Mouse (Mus musculus): ENCODE results near the gene Atp5c1. TPM values are rescaled to one million over a fixed set of nuclear protein-coding genes. Genes with fewer than 3 reads are reported as not detected.
A peak's percentile ranks its signal among the peaks of the same experiment; 100 is the strongest.

Atp5c1 gene
- polyA plus RNA-seq, 1 experiment from 2014 or later: 642 TPM

DNA sequence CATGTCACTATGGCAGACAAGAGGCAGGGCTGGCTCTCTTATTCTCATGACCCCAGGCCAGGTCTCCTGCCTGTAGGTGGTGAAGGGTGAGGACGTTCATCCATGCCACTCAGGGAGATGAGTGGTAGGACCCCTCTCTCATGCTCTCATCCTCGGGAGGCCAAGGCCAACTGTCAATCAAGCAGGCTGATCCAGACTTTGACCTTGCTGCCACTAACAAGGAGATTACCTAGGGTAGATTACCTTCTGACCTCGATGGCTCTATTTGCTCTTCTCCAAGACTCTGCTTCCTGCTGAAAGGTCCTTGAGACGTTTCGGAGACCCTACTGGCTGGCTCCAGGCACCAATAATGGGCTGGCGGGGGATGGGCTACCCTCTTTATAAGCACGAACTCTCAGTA is 5.8 kb downstream of the Atp5c1 start:
- Histone ChIP-seq H3K4me3 (replicated peaks; ENCODE audit: low read length) (no peak overlapping the region), H3K27ac (ENCODE audit: low read length) (no peak overlapping the region), H3K4me2 (ENCODE audit: low read depth, low read length) (no peak overlapping the region), H3K4me1 (ENCODE audit: control insufficient read depth, insufficient read depth, low read length) (peaks cover 30% of the 10 kb centered on the region), H3K27me3 (ENCODE audit: control insufficient read depth, insufficient read depth, low read length) (no peaks in the 10 kb centered on the region), H3K36me3 (ENCODE audit: control insufficient read depth, insufficient read depth, low read length) (0 out of 2 replicates have a peak, but pooled peaks cover 3% of the 10 kb centered on the region), H3K9me3 (replicated peaks; ENCODE audit: control insufficient read depth, low read length) (no peaks in the 10 kb centered on the region), H3K9ac (ENCODE audit: low read length) (no peak overlapping the region)
- WGBS: 74% methylated on average over 7 of the region's 7 CpGs
- peak; percentile 32; the same call in 1 of the 2 replicates for ATAC-seq (ENCODE audit: insufficient read depth, low FRiP score)

DNA sequence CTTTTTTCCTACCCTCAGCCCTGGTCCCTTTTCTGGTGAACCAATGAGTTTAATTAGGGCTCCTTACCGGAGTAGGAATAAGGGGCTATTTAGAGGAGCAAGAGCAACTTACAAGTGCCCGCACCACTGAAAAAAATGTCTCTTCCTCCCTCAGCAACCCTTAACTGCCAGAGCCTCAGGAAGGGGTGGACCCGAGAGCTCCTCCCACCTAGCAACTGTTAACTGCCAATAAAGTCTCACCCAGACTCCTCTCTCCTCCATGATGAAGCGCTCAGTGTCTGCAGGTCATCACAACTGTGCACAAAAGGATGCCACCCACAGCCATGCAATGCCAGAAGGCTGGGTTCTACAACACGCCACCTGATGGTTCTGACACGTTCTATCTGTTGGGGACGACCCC is 8.6 kb downstream of the Atp5c1 start:
- H3K36me3 ChIP-seq (ENCODE audit: control insufficient read depth, insufficient read depth, low read length): no peaks in the 10 kb centered on the region; the same call in 1 of the 2 replicates
- ATAC-seq (ENCODE audit: insufficient read depth, low FRiP score): no peak
- no peaks in the 10 kb centered on the region for H3K27me3 ChIP-seq (ENCODE audit: control insufficient read depth, insufficient read depth, low read length)
- no peak overlapping the region for H3K9ac ChIP-seq (ENCODE audit: low read length)
- no peak overlapping the region for H3K4me2 ChIP-seq (ENCODE audit: low read depth, low read length)
- H3K9me3 ChIP-seq (replicated peaks; ENCODE audit: control insufficient read depth, low read length): no peaks in the 10 kb centered on the region
- no peak overlapping the region for H3K4me3 ChIP-seq (replicated peaks; ENCODE audit: low read length)
- 81% methylated on average over 7 of the region's 7 CpGs for WGBS
- H3K4me1 ChIP-seq (ENCODE audit: control insufficient read depth, insufficient read depth, low read length): 0 out of 2 replicates have a peak, but pooled peaks cover 13% of the 10 kb centered on the region
- H3K27ac ChIP-seq (ENCODE audit: low read length): no peak overlapping the region

DNA sequence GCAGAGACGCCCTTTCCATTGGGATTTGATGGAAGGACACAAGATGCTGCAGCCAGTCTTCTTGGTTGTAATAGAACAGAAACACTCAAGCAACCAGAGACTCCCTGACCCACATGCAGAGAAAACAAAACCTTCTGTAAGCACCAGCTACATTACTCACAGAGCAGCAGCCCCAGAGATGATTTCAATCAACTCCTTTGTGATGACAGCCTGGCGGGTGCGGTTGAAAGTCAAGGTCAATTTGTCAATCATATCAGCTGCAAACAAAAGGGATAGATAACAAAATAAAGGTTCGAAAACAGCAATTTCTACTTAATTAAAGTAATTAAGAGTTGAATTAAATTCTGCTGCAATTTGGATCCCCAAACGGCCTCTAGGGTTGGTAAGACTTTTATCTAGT is 21.5 kb downstream of the Atp5c1 start:
- Histone ChIP-seq H3K27me3 (ENCODE audit: control insufficient read depth, insufficient read depth, low read length) (no peaks in the 10 kb centered on the region), H3K27ac (ENCODE audit: low read length) (no peak overlapping the region), H3K4me3 (replicated peaks; ENCODE audit: low read length) (no peak overlapping the region), H3K4me1 (ENCODE audit: control insufficient read depth, insufficient read depth, low read length) (no peaks in the 10 kb centered on the region), H3K4me2 (ENCODE audit: low read depth, low read length) (no peak overlapping the region), H3K9me3 (replicated peaks; ENCODE audit: control insufficient read depth, low read length) (no peaks in the 10 kb centered on the region), H3K36me3 (ENCODE audit: control insufficient read depth, insufficient read depth, low read length) (peaks cover 36% of the 10 kb centered on the region), H3K9ac (ENCODE audit: low read length) (no peak overlapping the region)
- ATAC-seq (ENCODE audit: insufficient read depth, low FRiP score): no peak
- 79% methylated on average over 5 of the region's 5 CpGs for WGBS

DNA sequence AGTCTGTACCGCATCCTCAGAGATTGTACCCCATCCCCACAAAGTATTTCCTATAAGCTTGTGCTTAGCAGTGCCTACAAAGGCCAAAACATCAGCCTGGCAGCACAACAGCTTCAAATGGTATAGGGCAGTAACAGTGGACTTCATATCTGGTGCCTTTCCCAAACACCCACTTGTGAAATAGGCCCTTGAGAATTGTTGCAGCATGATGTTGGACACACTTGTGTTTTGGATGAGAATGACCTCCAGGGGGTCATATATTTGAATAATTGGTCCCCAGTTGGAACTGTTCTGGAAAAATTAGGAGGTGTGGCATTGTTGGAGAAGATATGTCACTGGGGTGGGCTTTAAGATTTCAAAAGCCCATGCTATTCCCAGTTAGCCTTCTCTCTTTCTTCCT is 28.3 kb downstream of the Atp5c1 start:
- Histone ChIP-seq H3K4me1 (ENCODE audit: control insufficient read depth, insufficient read depth, low read length) (peaks cover 9% of the 10 kb centered on the region; the same call in 1 of the 2 replicates), H3K27me3 (ENCODE audit: control insufficient read depth, insufficient read depth, low read length) (no peaks in the 10 kb centered on the region), H3K9ac (ENCODE audit: low read length) (no peak overlapping the region), H3K4me2 (ENCODE audit: low read depth, low read length) (no peak overlapping the region), H3K27ac (ENCODE audit: low read length) (no peak overlapping the region), H3K9me3 (replicated peaks; ENCODE audit: control insufficient read depth, low read length) (no peaks in the 10 kb centered on the region), H3K36me3 (ENCODE audit: control insufficient read depth, insufficient read depth, low read length) (peaks cover 22% of the 10 kb centered on the region; the same call in 1 of the 2 replicates), H3K4me3 (replicated peaks; ENCODE audit: low read length) (no peak overlapping the region)
- 94% methylated on average over 1 of the region's 1 CpGs for WGBS
- ATAC-seq (ENCODE audit: insufficient read depth, low FRiP score): no peak

DNA sequence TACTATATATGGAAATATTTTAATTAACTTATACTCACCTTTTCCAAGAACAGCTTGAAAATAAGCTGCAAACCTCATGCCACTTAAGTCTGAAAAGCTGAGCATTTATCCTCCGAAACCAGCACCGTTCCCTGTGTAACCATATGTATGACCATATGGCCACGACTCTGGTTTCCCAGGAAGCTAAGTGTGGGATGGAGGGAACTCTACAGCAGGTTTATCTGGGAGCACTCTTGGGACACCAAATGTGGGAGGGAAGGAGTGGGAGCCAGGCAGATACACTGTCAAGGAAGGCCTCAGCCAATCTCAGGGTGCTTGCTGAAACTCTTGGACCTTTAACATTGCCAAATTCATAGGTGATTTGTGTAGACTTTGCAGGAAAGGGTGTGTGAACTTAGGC is 29.4 kb downstream of the Atp5c1 start:
- Histone ChIP-seq H3K9me3 (replicated peaks; ENCODE audit: control insufficient read depth, low read length) (no peaks in the 10 kb centered on the region), H3K27ac (ENCODE audit: low read length) (no peak overlapping the region), H3K9ac (ENCODE audit: low read length) (no peak overlapping the region), H3K4me2 (ENCODE audit: low read depth, low read length) (no peak overlapping the region), H3K4me1 (ENCODE audit: control insufficient read depth, insufficient read depth, low read length) (peaks cover 9% of the 10 kb centered on the region; the same call in 1 of the 2 replicates), H3K36me3 (ENCODE audit: control insufficient read depth, insufficient read depth, low read length) (peaks cover 16% of the 10 kb centered on the region; the same call in 1 of the 2 replicates), H3K27me3 (ENCODE audit: control insufficient read depth, insufficient read depth, low read length) (no peaks in the 10 kb centered on the region), H3K4me3 (replicated peaks; ENCODE audit: low read length) (no peak overlapping the region)
- WGBS: 88% methylated on average over 3 of the region's 3 CpGs
- ATAC-seq (ENCODE audit: insufficient read depth, low FRiP score): no peak

DNA sequence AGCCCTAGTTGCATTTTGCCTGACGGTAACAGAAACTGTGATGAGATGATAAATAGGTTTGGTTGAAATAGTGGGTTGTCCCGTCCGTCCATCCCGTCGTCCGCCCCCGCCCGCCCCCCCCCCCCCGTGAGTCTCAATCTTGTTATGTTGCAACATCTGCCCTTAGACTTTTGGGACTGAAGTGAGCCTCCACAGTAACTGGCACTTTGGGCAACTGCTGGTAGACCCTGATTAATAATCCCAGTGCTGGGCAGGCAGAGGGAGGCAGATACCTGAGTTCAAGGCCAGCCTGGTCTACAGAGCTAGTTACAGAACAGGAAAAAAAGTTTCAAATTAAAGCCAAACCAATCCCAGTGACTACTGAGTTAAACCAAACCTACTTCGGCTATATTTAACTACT is 30.9 kb downstream of the Atp5c1 start:
- H3K9ac ChIP-seq (ENCODE audit: low read length): peak overlapping the region; percentile 52
- peaks cover 6% of the 10 kb centered on the region; the same call in 1 of the 2 replicates for H3K36me3 ChIP-seq (ENCODE audit: control insufficient read depth, insufficient read depth, low read length)

DNA sequence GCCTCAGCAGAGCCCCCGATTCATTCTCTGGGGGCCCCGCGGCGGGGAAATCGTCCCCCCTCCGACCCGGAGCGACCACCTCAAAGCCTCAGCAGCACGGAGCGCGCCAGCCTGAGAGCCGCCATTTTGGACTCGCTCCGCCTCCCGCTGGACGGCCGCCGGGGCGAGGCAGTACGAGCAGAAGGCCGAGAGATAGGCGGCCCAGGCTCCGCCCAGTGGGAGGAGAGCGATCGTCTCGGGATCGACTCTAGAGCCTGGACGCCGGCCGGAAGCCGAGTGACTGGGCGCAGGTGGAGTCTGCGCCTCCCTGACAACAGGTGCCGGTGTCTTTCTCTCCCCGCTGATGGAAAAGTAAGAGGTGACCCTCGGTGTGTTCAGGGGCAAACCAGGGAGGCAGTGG is 31.8 kb downstream of the Atp5c1 start, which contains the start of gene Taf3:
Gene Taf3 (minus strand): TSS at position 136 of the 400 bp plus-strand sequence.
- Histone ChIP-seq H3K36me3 (ENCODE audit: control insufficient read depth, insufficient read depth, low read length) (no peaks in the 10 kb centered on the region), H3K9ac (ENCODE audit: low read length) (peak within 1 kb of the TSS; percentile 88), H3K4me3 (replicated peaks; ENCODE audit: low read length) (peak within 1 kb of the TSS; percentile 75), H3K27ac (ENCODE audit: low read length) (0 out of 2 replicates have a peak within 1 kb of the TSS, but pooled peaks have one; percentile 14), H3K9me3 (replicated peaks; ENCODE audit: control insufficient read depth, low read length) (no peaks in the 10 kb centered on the region), H3K4me2 (ENCODE audit: low read depth, low read length) (peak within 1 kb of the TSS; percentile 80), H3K27me3 (ENCODE audit: control insufficient read depth, insufficient read depth, low read length) (no peaks in the 10 kb centered on the region), H3K4me1 (ENCODE audit: control insufficient read depth, insufficient read depth, low read length) (peaks cover 9% of the 10 kb centered on the region; the same call in 1 of the 2 replicates)
- under 1% methylated on average over 36 of the region's 36 CpGs for WGBS
- peak; percentile 95 for ATAC-seq (ENCODE audit: insufficient read depth, low FRiP score)

More for the DNA sequence above, 30.9 kb downstream of the Atp5c1 start:
- Histone ChIP-seq H3K27me3 (ENCODE audit: control insufficient read depth, insufficient read depth, low read length) (no peaks in the 10 kb centered on the region), H3K4me1 (ENCODE audit: control insufficient read depth, insufficient read depth, low read length) (peaks cover 9% of the 10 kb centered on the region; the same call in 1 of the 2 replicates), H3K4me2 (ENCODE audit: low read depth, low read length) (peak overlapping the region; percentile 80), H3K27ac (ENCODE audit: low read length) (no peak overlapping the region), H3K4me3 (replicated peaks; ENCODE audit: low read length) (peak overlapping the region; percentile 75), H3K9me3 (replicated peaks; ENCODE audit: control insufficient read depth, low read length) (no peaks in the 10 kb centered on the region)
- 12% methylated on average over 10 of the region's 10 CpGs for WGBS
- no peak for ATAC-seq (ENCODE audit: insufficient read depth, low FRiP score)

DNA sequence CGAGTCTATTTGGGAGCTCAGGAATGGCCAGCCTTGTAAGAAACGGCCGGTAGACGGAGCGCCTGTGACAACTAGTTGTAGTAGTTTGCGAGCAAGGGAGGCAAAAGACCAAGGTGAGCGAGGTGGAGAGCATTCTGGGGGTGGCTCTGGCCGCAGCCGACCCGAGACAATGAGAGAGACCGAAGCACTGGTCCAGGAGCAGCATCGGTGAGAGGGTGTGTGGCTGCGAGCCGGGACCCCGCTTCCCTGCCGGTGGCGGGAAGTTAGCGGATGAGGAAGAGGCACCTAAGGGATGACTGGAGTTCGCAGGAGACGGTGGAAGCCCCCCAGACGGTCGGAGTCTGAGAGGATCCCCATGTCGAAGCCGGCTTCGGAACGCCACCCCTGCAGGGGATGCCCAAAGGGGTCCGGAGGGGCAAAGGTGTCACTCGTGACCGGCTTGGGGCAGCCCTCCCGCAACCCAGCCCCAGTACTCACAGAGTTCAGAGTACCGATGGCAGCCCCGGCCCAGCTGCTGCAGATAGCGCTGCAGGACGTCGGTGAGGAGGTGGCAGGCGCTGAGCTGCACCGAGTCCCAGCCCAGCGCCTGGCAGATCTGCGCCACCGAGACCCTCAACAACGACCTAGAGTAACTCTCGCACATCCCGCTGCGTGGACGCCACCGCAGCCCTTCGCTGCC is 32.4 kb downstream of the Atp5c1 start:
- Histone ChIP-seq H3K36me3 (ENCODE audit: control insufficient read depth, insufficient read depth, low read length) (no peaks in the 10 kb centered on the region), H3K9ac (ENCODE audit: low read length) (peak overlapping the region; percentile 88), H3K9me3 (replicated peaks; ENCODE audit: control insufficient read depth, low read length) (no peaks in the 10 kb centered on the region), H3K4me1 (ENCODE audit: control insufficient read depth, insufficient read depth, low read length) (peaks cover 9% of the 10 kb centered on the region; the same call in 1 of the 2 replicates), H3K27ac (ENCODE audit: low read length) (0 out of 2 replicates have a peak overlapping the region, but pooled peaks have one; percentile 14), H3K4me2 (ENCODE audit: low read depth, low read length) (peak overlapping the region; percentile 80), H3K4me3 (replicated peaks; ENCODE audit: low read length) (peak overlapping the region; percentile 75), H3K27me3 (ENCODE audit: control insufficient read depth, insufficient read depth, low read length) (no peaks in the 10 kb centered on the region)
- under 1% methylated on average over 47 of the region's 47 CpGs for WGBS
- ATAC-seq (ENCODE audit: insufficient read depth, low FRiP score): peak; percentile 31; the same call in 1 of the 2 replicates

DNA sequence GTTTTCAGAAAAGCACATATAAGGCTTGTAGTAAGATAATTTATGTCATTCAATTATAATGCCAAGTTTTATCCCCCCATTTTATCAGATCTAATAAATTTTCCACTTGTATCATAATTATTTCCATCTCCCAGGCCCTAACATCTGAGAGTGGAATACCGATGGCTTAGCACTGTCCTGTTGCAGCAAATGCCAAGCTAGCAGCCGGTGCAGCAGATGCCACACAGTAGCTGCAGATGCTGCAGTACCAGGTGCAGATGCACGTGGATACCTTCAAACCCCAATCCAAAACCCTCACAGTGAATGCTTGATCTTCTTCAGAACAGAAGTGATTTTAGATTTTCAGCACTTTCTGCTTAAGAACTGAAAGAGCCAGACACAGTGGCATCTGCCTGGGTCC is 45.3 kb downstream of the Atp5c1 start:
- H3K27ac ChIP-seq (ENCODE audit: low read length): no peak overlapping the region
- H3K27me3 ChIP-seq (ENCODE audit: control insufficient read depth, insufficient read depth, low read length): no peaks in the 10 kb centered on the region
- no peak for ATAC-seq (ENCODE audit: insufficient read depth, low FRiP score)
- H3K4me3 ChIP-seq (replicated peaks; ENCODE audit: low read length): no peak overlapping the region
- no peak overlapping the region for H3K9ac ChIP-seq (ENCODE audit: low read length)
- no peaks in the 10 kb centered on the region for H3K36me3 ChIP-seq (ENCODE audit: control insufficient read depth, insufficient read depth, low read length)
- no peaks in the 10 kb centered on the region for H3K4me1 ChIP-seq (ENCODE audit: control insufficient read depth, insufficient read depth, low read length)
- H3K9me3 ChIP-seq (replicated peaks; ENCODE audit: control insufficient read depth, low read length): no peaks in the 10 kb centered on the region
- H3K4me2 ChIP-seq (ENCODE audit: low read depth, low read length): no peak overlapping the region
- WGBS: 86% methylated on average over 3 of the region's 3 CpGs
